Comparison of ENCODE assay signal across 26 mouse cellular contexts in genomic region chr9:66517746-66518145, GRCm38 (mm10).
"Had no signal": no experiment of that assay in that cellular context is flagged by ENCODE, and none has a peak within 500 bp of the region (broad histone marks: within the 10 kb centered on the region; RNA-seq: fewer than 3 reads in every experiment).

No protein-coding gene starts in this region.

- DNase-seq: gastrocnemius, postnatal 10 days; gastrocnemius, postnatal 36 days; heart, adult 18-20 months; heart, postnatal 14 days; heart, postnatal 36 days; kidney, adult 11 months; kidney, adult 2 months; kidney, adult 9 months; kidney, postnatal 14 days; kidney, postnatal 36 days; layer of hippocampus, adult 9-11 months; liver; liver, embryonic 13.5 days had no signal

- H3K4me3 ChIP-seq: heart, embryonic 13.5 days; heart, embryonic 15.5 days; hindbrain, embryonic 13.5 days; hindbrain, embryonic 15.5 days; kidney, embryonic 15.5 days; left cerebral cortex, adult 2 months; limb, embryonic 10.5 days; limb, embryonic 12.5 days; liver, embryonic 13.5 days had no signal

- H3K9ac ChIP-seq: heart, embryonic 13.5 days; heart, embryonic 15.5 days; hindbrain, embryonic 13.5 days; hindbrain, embryonic 15.5 days; kidney, embryonic 15.5 days; limb, embryonic 12.5 days; liver, embryonic 13.5 days had no signal

- ATAC-seq: hindbrain, postnatal 0 days; intestine, embryonic 16.5 days had no signal

- H3K9me3 ChIP-seq: heart, embryonic 13.5 days; heart, embryonic 15.5 days; hindbrain, embryonic 13.5 days; hindbrain, embryonic 15.5 days; kidney, embryonic 15.5 days; limb, embryonic 10.5 days; limb, embryonic 12.5 days; liver, embryonic 13.5 days had no signal

- H3K27me3 ChIP-seq: heart, embryonic 13.5 days; heart, embryonic 15.5 days; hindbrain, embryonic 13.5 days; hindbrain, embryonic 15.5 days; kidney, embryonic 15.5 days; limb, embryonic 12.5 days; liver, embryonic 13.5 days had no signal

- H3K27ac ChIP-seq: heart, embryonic 13.5 days; heart, embryonic 15.5 days; hindbrain, embryonic 13.5 days; hindbrain, embryonic 15.5 days; hindbrain, postnatal 0 days; kidney, embryonic 15.5 days; kidney, postnatal 0 days; left cerebral cortex, adult 2 months; limb, embryonic 10.5 days; limb, embryonic 12.5 days; liver, embryonic 13.5 days had no signal

- H3K4me2 ChIP-seq: heart, embryonic 11.5 days; heart, embryonic 13.5 days; heart, embryonic 15.5 days; hindbrain, embryonic 13.5 days; hindbrain, embryonic 15.5 days; kidney, embryonic 15.5 days; limb, embryonic 12.5 days; liver, embryonic 11.5 days; liver, embryonic 13.5 days had no signal
